Mouse (Mus musculus): Measurements from ENCODE around the gene Epha2. TPM values are rescaled to one million over a fixed set of nuclear protein-coding genes. Genes with fewer than 3 reads are reported as not detected.

Epha2 gene
- total and polyA plus RNA-seq, 3 experiments, result 11.7 to 19.4 (median 18.0) TPM

DNA sequence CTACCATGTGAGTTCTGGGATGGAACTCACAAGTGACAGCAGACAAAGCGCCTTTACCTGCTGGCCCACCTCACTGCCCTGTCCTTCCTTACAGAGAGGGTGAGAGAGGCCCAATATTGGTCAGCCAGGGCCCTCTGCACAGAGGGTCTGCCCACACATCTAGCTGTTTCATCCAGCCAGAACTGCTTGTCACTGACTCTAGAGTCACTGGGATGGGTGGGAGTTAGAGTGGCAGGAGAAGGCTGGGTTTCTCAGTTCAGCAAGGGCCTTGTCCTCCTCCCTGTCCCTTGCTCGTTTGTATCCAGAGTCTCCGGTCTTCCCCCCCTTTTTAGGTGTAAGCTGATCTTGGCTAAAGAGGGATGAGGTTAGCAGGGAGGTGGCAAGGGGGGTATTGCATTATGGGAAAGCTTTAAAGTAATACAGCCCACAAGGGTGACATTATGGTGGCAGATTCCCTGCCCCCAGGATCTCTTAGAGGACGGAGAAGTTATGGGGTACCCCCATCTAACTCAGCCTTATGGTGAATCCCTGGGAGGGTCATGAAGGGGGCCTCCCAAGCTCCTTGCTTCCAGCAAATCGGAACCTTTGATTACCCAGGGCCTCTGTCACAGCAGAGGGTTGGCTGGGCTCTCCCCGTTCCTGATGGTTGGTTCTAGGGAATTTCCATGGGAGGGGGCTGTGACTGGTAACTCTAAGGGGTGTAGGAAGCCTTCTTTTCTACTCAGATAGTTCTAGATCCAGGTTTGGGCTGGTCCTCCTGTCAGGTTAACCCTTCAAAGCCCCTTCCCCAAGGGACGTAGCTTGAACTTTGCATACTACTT is 2.6 kb downstream of the Epha2 start:
- DNase-seq, result no peak

DNA sequence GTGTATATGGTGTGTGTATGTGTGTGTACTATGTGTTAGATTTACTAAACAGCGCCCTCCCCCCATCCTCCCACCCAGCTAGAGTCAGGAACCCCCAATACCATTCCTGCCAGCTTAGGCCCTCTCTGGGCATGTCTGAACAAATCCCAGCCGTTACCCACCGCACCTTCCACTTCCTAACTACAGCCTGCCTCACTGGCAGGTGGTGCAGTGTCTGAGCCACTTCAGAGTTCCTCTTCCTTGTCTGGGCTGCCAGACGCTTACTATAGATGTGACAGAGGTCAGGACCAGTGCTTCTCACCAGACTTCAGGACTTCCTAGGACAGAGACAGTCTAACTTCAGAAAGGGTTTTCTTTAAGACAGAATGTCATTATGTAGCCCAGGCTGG is 3.2 kb downstream of the Epha2 start:
- DNase-seq, result no peak

DNA sequence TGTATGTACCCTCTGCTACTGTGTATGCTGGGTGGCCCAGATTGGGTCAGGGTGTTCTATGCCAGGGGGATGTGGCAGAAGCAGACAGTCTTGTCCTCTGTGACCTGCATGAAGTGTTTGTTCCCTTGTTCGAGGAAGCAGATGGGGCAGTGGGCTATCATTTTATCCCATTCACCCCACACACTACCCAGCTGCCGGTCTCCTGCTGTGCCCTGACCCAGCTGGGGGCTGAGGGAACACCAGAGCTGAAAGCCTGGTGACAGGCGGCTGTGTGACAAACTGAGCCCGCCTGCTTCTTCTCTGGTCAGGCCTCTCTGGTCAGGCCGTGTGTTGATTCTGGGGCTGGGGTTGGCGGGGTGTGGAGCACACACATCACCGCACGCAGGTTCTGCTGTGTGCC is 5.0 kb downstream of the Epha2 start:
- no peak for DNase-seq

DNA sequence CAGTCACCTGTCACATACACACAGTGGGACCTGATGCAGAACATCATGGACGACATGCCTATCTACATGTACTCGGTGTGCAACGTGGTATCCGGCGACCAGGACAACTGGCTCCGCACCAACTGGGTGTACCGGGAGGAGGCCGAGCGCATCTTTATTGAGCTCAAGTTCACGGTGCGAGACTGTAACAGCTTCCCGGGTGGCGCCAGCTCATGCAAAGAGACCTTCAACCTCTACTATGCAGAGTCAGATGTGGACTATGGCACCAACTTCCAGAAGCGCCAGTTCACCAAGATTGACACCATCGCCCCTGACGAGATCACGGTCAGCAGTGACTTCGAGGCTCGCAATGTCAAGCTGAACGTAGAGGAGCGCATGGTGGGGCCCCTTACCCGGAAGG is 7.3 kb downstream of the Epha2 start:
- DNase-seq, result no peak

DNA sequence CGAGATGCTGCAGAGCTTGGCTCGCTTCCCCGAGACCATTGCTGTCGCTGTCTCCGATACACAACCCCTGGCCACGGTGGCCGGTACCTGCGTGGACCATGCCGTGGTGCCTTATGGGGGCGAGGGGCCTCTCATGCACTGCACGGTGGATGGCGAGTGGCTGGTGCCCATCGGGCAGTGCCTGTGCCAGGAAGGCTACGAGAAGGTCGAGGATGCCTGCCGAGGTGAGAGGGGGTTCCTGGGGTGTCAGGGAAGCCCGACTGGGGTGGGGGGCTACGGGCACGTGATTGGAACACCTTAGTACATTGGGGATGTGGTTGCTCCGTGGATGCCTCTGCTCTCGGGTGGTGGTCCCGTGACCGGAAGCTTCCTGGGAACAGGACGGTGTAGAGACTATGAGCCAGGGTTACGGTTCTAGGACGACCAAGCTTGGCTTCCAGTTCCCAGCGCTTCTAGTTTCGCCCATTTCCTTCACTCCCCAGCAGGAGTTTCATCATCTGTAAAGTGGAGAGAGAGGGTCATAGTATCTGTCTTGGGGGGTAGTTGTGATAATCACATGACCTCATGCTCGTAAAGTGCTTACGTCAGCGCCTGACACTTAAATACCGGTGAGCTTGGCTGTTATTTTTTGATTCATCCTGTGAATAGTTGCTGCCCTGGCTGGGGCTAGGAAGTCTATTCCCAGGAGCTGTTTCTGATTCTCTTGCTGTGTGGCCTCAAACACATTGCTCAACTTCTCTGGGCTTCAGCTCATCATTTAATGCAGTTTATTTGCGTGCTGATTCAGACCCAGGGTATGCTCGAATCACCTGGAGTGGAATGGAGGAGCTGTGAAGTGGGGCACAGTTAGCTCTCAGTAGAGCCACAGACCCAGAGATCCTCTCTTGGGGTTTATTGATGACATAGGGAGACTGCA is 8.1 kb downstream of the Epha2 start:
- no peak for DNase-seq

DNA sequence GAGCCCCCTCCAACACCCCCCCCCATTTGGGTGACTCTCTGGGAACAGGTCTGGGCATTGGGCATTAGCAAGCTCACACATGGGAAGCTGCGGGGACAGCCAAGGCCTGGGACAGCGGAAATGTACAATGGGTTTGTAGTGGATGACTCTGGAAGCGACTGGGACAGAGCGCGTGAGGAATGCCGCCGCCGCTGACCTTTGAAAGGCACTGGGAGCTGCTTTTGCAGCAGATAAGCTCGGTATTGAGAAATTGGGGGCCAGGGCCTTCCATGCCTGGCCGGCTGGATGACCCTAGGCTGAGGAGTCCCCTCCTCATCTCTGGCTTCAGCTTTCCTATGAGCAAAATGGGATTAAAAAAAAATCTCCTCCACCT is 8.7 kb downstream of the Epha2 start:
- peak; percentile 81 for DNase-seq

DNA sequence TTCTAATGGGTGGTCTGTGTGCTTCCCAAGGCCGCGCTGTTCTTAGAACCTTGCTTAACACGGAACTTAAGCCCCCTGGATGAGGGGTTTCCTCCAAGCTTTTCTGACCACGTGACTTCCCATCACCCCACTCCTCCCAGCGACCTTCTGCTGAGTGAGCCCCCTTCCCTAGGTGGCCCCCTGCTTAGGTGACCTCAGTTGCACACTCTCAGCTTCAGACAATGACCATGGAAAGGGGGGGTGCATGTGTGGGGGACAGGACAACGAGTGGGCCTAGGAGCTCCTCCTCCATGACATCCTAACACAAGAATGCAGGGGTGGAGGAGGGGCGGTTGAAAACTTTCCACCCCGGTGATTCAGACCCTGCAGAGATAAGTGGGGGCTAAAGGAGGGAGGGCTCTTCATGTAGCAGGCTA is 9.2 kb downstream of the Epha2 start:
- DNase-seq, result peak; percentile 94

DNA sequence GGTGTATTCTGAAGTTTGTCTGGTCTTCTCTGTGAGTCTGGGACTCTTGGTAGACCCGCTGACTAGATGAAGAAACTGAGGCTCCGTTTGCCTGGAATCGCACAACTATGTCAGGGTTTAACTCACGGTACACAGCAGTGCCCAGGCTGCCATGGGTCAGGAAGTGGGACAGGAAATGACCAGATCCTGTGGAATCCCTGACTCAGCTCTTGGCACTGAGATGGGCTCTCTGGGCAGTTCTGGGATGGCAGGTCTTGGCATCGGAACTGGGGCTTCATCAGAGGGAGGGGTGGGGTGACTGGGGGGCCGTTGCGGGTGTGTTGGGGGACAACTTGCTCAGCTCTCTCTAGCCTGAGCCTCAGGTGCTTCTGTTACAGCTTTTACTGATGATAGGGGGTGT is 10.0 kb downstream of the Epha2 start:
- DNase-seq, result peak; percentile 88

DNA sequence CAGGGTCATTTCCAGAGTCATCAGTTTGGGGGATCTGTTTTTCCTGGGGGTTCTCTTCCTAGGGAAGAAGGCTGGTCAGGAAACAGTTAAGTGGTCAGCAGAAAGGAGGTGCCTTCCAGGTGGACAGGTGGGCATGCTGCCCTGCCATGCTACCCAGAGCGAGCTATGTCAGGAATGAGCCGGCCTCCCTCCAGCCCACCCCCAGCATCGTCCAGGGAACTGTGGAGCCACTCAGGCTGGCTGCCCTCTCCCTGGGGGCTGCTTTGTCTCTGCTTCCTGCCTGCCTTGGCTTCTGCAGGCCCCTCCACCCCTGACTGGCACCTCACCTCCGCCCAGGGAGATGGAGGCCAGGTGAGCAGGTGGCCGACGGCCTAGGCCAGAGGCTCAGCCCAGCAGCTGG is 10.5 kb downstream of the Epha2 start:
- DNase-seq, result no peak

DNA sequence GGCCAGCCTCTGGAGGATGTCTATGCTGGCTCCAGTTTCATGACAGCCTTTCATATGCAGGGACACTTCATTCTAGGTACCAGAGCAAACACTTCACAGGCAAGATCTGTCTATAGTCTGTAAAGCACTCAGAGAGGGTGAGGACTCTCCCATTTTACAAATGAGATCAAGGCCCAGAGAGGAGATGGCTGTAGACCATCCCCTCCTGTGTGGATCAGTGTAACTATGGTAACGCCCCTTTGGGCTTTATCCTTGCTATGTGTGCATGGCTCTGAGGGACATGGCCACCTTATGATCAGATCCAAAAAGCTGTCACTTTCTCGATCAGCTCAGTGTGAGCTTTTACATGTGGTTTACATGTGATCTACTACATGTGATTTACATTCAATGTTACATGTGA is 10.9 kb downstream of the Epha2 start:
- DNase-seq, result no peak

DNA sequence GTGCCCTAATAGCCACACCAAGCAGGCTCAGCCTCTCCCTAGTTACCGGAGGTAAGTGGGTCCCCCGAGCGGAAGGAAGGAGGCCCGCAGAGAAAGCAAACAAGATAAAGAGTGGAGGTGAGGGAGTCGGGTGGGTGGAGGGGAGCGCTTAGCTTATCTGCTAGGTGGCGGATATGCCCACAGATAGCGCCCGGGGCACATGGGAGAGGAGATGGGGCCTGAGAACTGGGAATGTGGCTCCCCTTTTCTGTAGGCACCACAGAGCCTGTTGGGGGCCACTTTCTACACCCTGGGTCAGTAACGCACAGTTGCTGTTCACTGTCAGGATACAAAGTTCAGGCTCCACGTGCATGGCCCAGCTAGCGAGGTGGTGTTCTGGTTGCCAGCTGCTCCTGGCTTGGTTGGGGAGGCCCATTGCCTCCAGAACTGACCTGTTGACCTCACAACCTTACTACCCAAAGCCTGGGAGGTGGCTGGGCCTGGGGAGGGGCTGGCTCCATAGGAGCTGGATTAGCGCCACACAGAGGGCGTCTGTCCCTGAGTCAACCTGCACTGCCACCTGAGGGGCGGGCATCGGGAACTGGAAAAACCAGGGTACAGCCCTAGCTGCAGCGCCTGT is 11.6 kb downstream of the Epha2 start:
- no peak for DNase-seq

DNA sequence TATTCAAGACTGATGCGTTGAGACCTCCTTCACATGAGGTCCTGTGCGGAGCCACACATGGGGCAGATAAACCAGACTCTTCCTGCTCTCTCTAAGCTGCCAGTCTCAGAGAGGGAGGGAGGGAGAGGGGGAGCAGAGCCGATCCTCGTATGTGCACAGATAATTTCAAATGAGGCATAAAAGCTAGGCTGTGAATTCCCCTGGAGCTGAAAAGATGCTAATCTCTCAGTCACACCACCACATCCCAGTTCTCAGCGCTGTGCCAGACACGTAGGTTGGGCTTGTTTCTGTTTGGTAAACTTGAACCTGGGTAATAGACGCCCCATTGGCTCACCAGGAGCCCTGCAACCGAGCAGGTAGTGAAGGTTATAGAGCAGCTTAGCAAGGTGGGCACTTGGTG is 12.4 kb downstream of the Epha2 start:
- no peak for DNase-seq

DNA sequence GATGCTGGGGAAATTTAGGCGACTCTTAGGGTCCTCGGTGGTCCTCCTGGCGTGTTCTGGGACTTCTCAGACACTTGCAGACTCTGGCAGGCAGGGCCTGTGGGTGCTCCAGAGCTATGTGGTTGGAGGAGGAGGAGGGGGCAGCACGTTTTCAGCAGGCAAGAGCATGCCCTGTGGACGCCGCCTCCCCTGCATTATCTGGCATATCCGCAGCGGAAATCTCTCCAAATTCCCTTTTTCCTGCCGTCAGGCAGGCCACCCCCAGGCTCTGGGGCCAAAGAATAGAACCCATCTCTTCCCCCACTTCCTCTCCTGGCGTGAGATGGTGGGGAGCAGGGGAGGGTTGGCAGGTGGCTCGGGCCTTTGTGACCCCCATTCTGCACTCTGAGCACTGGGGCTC is 12.9 kb downstream of the Epha2 start:
- no peak for DNase-seq

DNA sequence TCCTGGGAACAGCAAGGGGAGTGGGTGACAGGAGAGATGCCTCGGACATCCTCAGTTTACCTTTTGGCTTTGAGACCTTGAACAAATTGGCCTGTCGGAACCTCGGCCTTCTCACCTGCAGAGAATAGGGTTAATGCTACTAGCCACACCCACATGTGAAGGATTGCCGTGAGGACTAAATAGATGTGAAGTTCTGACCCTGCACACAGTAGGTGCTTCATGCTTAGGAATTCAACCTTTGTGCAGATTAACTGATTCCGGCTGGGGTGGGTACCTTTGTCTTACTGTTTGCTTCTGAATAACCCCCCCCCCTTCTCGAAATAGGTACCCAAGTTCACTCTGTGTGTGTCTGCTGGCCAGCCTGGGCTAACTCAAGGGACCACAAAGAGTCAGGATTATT is 13.7 kb downstream of the Epha2 start:
- no peak for DNase-seq

DNA sequence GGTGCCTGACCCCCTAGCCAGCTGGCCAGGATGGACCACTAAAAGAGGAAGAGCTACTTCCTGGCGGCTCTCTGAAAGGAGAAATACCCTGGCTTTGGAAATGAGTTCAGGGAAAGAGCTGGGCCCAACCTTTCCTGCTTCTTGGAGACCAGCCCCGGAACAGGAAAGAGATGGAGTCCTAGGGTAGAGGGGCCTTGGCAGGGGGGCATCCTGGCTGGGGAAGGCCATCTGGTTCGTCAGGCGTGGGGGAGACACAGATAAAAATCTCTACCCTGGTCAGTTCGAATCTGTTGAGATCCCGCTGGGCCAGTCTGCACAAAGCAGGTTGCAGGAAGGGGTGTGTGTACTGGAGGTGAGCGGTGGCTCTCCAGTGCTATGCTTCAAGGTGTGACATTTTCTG is 15.0 kb downstream of the Epha2 start:
- peak; percentile 42 for DNase-seq

DNA sequence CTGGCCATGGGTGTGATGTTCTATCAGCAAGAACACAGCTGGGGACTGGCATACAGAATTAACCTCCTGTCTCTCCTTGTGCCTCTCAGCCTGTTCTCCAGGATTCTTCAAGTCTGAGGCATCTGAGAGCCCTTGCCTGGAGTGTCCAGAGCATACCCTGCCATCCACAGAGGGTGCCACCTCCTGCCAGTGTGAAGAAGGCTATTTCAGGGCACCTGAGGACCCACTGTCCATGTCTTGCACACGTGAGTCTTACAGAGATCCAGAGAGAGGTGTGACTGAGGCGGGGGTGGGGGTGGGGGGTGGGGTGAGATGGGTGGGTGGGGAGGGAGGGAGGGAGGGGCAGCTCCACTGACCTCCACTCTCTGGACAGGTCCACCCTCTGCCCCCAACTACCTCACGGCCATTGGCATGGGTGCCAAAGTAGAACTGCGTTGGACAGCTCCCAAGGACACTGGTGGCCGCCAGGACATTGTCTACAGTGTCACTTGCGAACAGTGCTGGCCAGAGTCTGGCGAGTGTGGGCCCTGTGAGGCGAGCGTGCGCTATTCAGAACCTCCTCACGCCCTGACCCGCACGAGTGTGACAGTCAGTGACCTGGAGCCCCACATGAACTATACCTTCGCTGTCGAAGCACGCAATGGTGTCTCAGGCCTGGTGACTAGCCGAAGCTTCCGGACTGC is 15.6 kb downstream of the Epha2 start:
- DNase-seq, result peak; percentile 70

DNA sequence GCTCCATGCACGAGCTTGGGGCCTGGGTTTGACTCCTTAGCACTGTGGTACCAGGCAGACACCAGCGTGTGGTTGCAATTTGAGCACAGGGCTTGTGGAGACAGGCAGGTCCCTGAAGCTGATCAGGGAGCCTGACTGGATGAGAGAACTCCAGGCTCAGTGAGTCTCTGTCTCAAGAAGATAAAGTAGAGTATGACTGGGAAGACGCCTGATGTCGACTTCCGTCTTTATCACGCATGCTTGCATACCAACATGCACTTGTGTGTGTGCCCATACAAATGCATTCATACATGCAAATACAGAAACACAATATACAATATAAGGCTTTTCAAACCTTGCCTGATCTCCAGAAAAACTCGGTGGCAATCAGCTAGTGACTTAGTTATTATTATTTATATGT is 16.9 kb downstream of the Epha2 start:
- no peak for DNase-seq

DNA sequence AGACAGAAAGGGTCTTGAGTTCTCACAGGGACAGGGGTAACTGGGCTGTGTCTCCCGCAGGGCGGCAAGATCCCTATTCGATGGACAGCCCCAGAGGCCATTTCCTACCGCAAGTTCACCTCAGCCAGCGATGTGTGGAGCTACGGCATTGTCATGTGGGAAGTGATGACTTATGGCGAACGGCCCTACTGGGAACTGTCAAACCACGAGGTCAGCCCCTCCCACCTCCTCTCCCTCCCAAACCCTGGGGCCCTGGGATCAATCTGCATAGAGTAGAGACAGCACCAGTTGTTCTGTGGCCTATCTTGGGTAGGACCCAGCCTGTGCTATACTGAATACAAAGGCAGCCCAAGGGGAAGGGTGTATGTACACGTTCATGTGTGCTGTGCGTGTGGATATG is 21.5 kb downstream of the Epha2 start:
- no peak for DNase-seq

DNA sequence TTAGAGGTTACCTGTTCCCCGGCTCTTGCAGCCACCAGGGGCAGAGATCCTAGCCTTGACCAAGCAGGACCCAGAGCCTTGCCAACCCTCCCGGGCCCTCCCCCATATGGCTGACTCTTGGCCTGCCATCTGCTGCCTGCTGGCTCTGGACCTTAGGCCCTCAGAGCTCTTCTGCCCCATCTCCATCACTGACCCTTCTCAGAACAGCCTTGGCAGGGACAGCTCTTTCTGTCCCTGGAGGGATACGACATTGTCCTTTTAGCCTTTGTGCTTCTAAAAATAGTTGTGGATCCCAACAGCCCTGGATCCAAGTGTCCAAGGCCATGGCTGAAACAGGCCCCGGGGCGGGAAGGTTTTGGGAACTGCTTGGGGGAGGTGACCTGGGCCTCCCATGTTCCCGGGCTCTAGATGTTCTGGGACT is 23.7 kb downstream of the Epha2 start:
- peak; percentile 66 for DNase-seq

DNA sequence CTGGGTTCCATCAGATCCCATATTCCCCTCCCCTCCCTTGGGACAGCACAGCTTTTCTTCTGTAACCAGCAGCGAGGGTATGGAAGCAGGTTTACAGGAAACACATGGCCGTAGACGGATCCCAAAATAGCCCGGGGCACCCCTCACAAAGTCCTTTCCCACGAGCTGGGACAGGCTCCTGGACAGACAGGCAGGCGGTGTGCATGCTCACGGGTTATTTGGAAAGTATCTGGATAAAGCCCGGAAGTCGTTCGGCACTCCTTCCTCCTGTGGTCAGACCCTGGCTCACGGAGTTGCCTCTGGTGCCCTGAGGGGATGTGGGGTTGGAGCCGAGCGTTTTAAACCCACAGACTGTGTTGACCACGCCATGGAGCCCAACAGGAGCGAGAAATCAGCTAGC is 24.6 kb downstream of the Epha2 start:
- peak; percentile 42 for DNase-seq

DNA sequence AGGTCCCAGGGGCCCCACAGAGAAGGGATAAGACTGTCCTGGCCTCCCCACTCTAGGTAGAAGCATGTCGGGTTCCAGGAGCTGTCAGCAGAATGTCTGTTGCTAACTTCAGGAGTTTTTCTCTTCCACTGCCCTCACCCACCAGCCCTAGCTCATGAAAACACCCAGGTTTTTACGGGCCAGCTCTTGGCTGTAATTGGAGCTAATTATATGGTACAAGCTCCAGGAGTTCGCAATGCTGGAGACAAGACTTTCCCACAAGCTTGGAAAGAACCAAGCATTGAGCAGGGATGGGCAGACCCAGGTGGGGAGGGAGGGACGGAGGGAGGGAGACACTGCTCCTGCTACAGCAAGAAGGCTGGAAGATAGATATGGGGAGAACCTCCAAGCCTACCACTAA is 26.0 kb downstream of the Epha2 start:
- DNase-seq, result no peak

DNA sequence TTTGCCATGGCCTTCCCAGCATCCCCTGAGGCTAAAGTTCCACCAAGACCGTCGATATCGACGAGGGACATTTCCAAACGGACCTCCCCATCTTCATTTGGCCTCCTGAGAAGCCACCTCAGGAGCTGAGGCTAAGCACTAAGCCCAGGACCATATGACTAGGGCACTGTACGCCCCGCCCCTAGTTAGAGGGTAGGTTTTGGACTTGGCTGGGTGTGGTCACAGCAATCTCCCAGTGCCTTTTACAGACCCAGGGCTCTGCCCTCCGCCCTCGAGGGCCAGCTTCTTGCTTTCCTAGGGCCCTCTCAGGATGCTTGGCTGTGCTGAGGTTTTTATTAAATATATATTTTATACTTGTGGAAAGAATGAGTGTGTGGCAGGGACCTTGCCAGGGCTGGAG is 27.7 kb downstream of the Epha2 start:
- DNase-seq, result no peak
